Mouse (Mus musculus): Measurements from ENCODE around the gene Tut7.
A peak's percentile ranks its signal among the peaks of the same experiment; 100 is the strongest.

DNA sequence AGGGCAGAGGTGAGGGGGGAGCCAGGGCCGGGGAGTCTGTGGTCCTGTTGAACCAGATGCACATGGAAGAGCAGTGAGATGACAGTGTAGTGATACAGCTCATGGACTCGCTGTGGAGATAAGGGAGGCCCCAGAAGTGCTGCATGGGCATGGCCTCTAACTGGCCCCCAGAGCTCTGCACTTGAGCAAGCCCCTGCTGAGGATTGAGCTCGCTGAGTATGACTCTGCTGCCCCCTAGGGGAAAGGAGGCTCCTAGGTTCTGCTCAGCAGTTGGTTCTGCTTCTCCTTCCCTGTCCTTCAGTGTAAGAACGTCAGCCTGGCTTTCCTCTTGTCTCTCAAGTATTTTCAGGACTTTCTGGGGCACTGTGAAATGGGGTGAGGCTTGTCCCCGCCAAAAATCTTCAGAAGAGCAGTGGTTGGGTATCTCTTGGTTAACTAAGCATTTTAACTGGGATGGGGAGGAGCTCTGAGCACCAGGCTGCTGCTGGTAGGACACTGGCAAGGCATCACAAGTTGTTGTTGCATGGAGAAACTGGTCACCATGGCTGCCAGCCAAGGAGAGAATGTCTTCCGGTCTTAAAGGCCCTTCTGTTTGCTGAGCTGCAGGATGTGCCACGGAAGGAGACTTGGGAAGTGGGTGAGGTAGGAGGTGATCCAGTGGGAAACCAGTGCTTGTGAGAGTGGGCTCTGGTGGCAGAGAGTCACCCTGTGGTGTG lies 94.4 kb downstream of the Tut7 start:
- TF ChIP-seq CTCF (IDR thresholded peaks at IDR 0.05), result peak; percentile 98
- TF ChIP-seq EP300 (IDR thresholded peaks at IDR 0.05), result no peak

Data from lung, postnatal 0 days (tissue).